In the genomic region with DNA sequence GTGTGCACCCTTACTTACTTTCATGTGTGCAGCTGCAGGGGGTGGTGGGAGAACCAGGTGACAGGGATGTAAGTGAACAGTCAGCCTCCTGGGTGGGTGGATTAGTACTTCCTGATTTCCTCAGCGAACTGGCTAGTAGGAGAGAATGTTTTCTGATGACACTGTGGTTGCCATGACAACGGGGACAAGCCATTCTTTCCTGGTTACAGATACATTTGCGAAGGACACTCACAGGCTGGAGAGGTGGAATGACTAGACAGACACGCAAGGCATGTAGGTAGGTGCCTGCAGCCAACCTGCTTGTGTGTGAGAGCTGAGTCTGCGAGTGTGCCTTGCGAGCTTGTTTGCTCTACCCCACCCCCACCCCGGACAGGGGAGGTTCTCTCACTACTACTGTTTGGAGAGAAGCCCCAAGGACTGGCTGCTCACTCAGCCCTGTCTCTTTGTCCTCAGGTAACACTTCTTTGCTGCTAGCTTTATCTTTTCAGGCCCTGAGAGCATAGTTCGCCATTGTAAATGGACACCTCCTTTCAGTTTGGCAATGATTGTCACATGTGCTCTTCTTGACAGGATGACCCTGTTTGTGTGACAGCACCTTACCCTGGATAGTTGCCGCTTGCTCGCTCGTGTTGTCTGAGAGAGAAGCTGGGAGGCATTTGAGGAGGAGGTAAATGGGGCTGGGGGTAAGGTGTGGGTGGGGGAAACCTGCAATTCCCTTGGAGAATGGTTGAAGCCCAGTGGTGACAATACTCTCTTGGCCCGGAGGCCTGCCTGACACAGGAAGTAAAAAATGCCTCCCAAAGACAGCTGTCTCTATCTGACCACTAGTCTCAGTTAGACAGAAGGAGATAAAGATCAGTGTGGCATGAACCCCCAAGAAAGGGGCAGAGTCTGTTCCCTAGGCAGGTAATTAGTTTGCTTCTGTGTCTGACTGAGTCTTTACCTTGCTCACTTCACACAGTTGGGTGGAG, we compare ENCODE assay signal across 22 mouse cellular contexts. TPM values are rescaled to one million over a fixed set of nuclear protein-coding genes. Genes with fewer than 3 reads are reported as not detected.
DNase-seq lines count a peak whose midpoint lies in the region; ATAC-seq and TF ChIP-seq lines count a peak whose summit lies in the region.
"Not testable (repeated sequence)": the region's sequence is repeated elsewhere in the genome, so short reads cannot be mapped to it uniquely, and the experiment has no call there.
"Had no signal": no experiment of that assay in that cellular context is flagged by ENCODE, and none has a peak within 500 bp of the region (broad histone marks: within the 10 kb centered on the region; RNA-seq: fewer than 3 reads in every experiment).

No protein-coding gene starts in this region.

- ATAC-seq in forebrain, embryonic 13.5 days: peak; percentile 77
- peak; percentile 32; the same call in 1 of the 2 replicates for ATAC-seq in heart, embryonic 16.5 days (replicated peaks; ENCODE audit: extremely low read depth, insufficient read depth, low FRiP score)
- ATAC-seq in hindbrain, postnatal 0 days: peak; percentile 93
- 0 out of 2 replicates have a peak, but pooled peaks have one; percentile 57 for ATAC-seq in kidney, embryonic 16.5 days (ENCODE audit: low FRiP score, low TSS enrichment)
- peak; percentile 85 for ATAC-seq in lung, postnatal 0 days
- peak; percentile 94 for ATAC-seq in midbrain, embryonic 15.5 days (replicated peaks)
- peak; percentile 25; the same call in 1 of the 2 replicates for ATAC-seq in stomach, embryonic 16.5 days (ENCODE audit: insufficient read depth, low FRiP score)

- no CpG with 5 or more reads among the region's 12 CpGs for WGBS in forebrain, embryonic 13.5 days
- WGBS in heart, embryonic 16.5 days: no CpG with 5 or more reads among the region's 12 CpGs
- WGBS in hindbrain, postnatal 0 days: no CpG with 5 or more reads among the region's 12 CpGs
- WGBS in kidney, embryonic 16.5 days: no CpG with 5 or more reads among the region's 12 CpGs
- WGBS in lung, postnatal 0 days: no CpG with 5 or more reads among the region's 12 CpGs
- no CpG with 5 or more reads among the region's 12 CpGs for whole genome bisulfite sequencing in midbrain, embryonic 15.5 days
- WGBS in stomach, embryonic 16.5 days: no CpG with 5 or more reads among the region's 12 CpGs

- TF ChIP-seq CTCF in hindbrain, postnatal 0 days (IDR thresholded peaks at IDR 0.05; ENCODE audit: low read depth); lung, postnatal 0 days (IDR thresholded peaks at IDR 0.05): not testable (repeated sequence)

- H3K4me3 ChIP-seq in forebrain, embryonic 13.5 days; heart, embryonic 16.5 days (ENCODE audit: low read length); hindbrain, postnatal 0 days (ENCODE audit: low read length); kidney, embryonic 16.5 days (ENCODE audit: low read length); lung, postnatal 0 days (ENCODE audit: low read depth, low read length); midbrain, embryonic 15.5 days; stomach, embryonic 16.5 days (replicated peaks; ENCODE audit: low read length): not testable (repeated sequence)

- not testable (repeated sequence) for TF ChIP-seq EP300 in lung, postnatal 0 days (IDR thresholded peaks at IDR 0.05)

- not testable (repeated sequence) for H3K36me3 ChIP-seq in forebrain, embryonic 13.5 days (ENCODE audit: poor library complexity, severe bottlenecking); heart, embryonic 16.5 days (ENCODE audit: control insufficient read depth, insufficient read depth); hindbrain, postnatal 0 days (ENCODE audit: insufficient read depth, low read length); kidney, embryonic 16.5 days (ENCODE audit: insufficient read depth, low read length); lung, postnatal 0 days (ENCODE audit: insufficient read depth, low read length); midbrain, embryonic 15.5 days (replicated peaks); stomach, embryonic 16.5 days (ENCODE audit: control insufficient read depth, insufficient read depth, low read length)

- H3K4me2 ChIP-seq in forebrain, embryonic 13.5 days; heart, embryonic 16.5 days (ENCODE audit: low read depth, low read length); hindbrain, postnatal 0 days (ENCODE audit: low read depth, low read length); kidney, embryonic 16.5 days (replicated peaks; ENCODE audit: low read depth, low read length); lung, postnatal 0 days (replicated peaks; ENCODE audit: low read depth, low read length); midbrain, embryonic 15.5 days; stomach, embryonic 16.5 days (ENCODE audit: low read depth, low read length): not testable (repeated sequence)

- DNase-seq in hindbrain, postnatal 0 days (ENCODE audit: low spot score); lung, postnatal 0 days (ENCODE audit: low spot score): not testable (repeated sequence)

- not testable (repeated sequence) for H3K4me1 ChIP-seq in forebrain, embryonic 13.5 days; heart, embryonic 16.5 days (ENCODE audit: control insufficient read depth, insufficient read depth, low read length); hindbrain, postnatal 0 days (ENCODE audit: insufficient read depth, low read length); kidney, embryonic 16.5 days (ENCODE audit: insufficient read depth, low read length); lung, postnatal 0 days (ENCODE audit: insufficient read depth, low read depth, low read length); midbrain, embryonic 15.5 days; stomach, embryonic 16.5 days (ENCODE audit: control insufficient read depth, insufficient read depth, low read length)

- H3K27me3 ChIP-seq in forebrain, embryonic 13.5 days; heart, embryonic 16.5 days (ENCODE audit: control insufficient read depth, insufficient read depth, low read length); hindbrain, postnatal 0 days (ENCODE audit: insufficient read depth, low read length); kidney, embryonic 16.5 days (ENCODE audit: insufficient read depth, low read length); lung, postnatal 0 days (replicated peaks; ENCODE audit: insufficient read depth, low read length); midbrain, embryonic 15.5 days (replicated peaks); stomach, embryonic 16.5 days (ENCODE audit: control insufficient read depth, insufficient read depth, low read length): not testable (repeated sequence)

- not testable (repeated sequence) for H3K9ac ChIP-seq in forebrain, embryonic 13.5 days; heart, embryonic 16.5 days (ENCODE audit: low read length); hindbrain, postnatal 0 days (replicated peaks; ENCODE audit: low read length); kidney, embryonic 16.5 days (replicated peaks; ENCODE audit: low read length); lung, postnatal 0 days (replicated peaks; ENCODE audit: low read depth); midbrain, embryonic 15.5 days; stomach, embryonic 16.5 days (ENCODE audit: low read length)

- not testable (repeated sequence) for H3K9me3 ChIP-seq in forebrain, embryonic 13.5 days (replicated peaks); heart, embryonic 16.5 days (replicated peaks; ENCODE audit: control insufficient read depth, low read length); hindbrain, postnatal 0 days (ENCODE audit: low read length); kidney, embryonic 16.5 days (ENCODE audit: low read length); lung, postnatal 0 days (ENCODE audit: low read length); midbrain, embryonic 15.5 days; stomach, embryonic 16.5 days (replicated peaks; ENCODE audit: control insufficient read depth, low read length)

- H3K27ac ChIP-seq in forebrain, embryonic 13.5 days; heart, embryonic 16.5 days (ENCODE audit: low read length); hindbrain, postnatal 0 days; kidney, embryonic 16.5 days (ENCODE audit: low read length); lung, postnatal 0 days (ENCODE audit: low read length); midbrain, embryonic 15.5 days; stomach, embryonic 16.5 days (ENCODE audit: low read length): not testable (repeated sequence)

RNA-seq across cellular contexts. Expression of gene Gm14685, which starts 6.3 kb away (rescaled TPM):
- polyA plus RNA-seq in forebrain, embryonic 13.5 days (2015; fragmentation: Nextera tagmentation; extraction: Ambion mirVana): 0.32 and 1.0 TPM in 2 replicates
- 0.05 and 0.11 TPM in 2 replicates for polyA plus RNA-seq in heart, embryonic 16.5 days (2015; fragmentation: Nextera tagmentation; extraction: Ambion mirVana)
- 0.75 and 2.1 TPM in 2 replicates for total RNA-seq in hindbrain, postnatal 0 days (2014; rRNA removed)
- polyA plus RNA-seq in hindbrain, postnatal 0 days (2015; fragmentation: Nextera tagmentation; extraction: Ambion mirVana): 1.0 and 1.2 TPM in 2 replicates
- polyA plus RNA-seq in kidney, embryonic 16.5 days (2015; fragmentation: Nextera tagmentation; extraction: Ambion mirVana): not detected in 2 replicates
- 0.15 and 0.42 TPM in 2 replicates for polyA plus RNA-seq in lung, postnatal 0 days (2015; fragmentation: Nextera tagmentation; extraction: Ambion mirVana)
- 2.0 and 2.4 TPM in 2 replicates for polyA plus RNA-seq in midbrain, embryonic 15.5 days (2015; fragmentation: Nextera tagmentation; extraction: Ambion mirVana)
- polyA plus RNA-seq in stomach, embryonic 16.5 days (2015; fragmentation: Nextera tagmentation; extraction: Ambion mirVana): 0.14 and 0.19 TPM in 2 replicates
- total RNA-seq: adrenal gland, adult 2 months; gastrocnemius, adult 18-20 months; heart, postnatal 10 days; megakaryocyte, adult 5-6 weeks had no signal
- polyA plus RNA-seq: adrenal gland, adult 2 months; C2C12; forebrain, embryonic 11.5 days; kidney, embryonic 15.5 days; limb, embryonic 11.5 days; liver, embryonic 11.5 days; spleen, adult 2 months; stomach, embryonic 14.5 days had no signal

RNA-seq across cellular contexts. Expression of gene Xlr5b, which starts 25.5 kb away (rescaled TPM):
- polyA plus RNA-seq in forebrain, embryonic 13.5 days (2015; fragmentation: Nextera tagmentation; extraction: Ambion mirVana): not detected in 2 replicates
- polyA plus RNA-seq in heart, embryonic 16.5 days (2015; fragmentation: Nextera tagmentation; extraction: Ambion mirVana): not detected in 2 replicates
- not detected in 2 replicates for total RNA-seq in hindbrain, postnatal 0 days (2014; rRNA removed)
- not detected in 2 replicates for polyA plus RNA-seq in hindbrain, postnatal 0 days (2015; fragmentation: Nextera tagmentation; extraction: Ambion mirVana)
- not detected in 2 replicates for polyA plus RNA-seq in kidney, embryonic 16.5 days (2015; fragmentation: Nextera tagmentation; extraction: Ambion mirVana)
- not detected in 2 replicates for polyA plus RNA-seq in lung, postnatal 0 days (2015; fragmentation: Nextera tagmentation; extraction: Ambion mirVana)
- polyA plus RNA-seq in midbrain, embryonic 15.5 days (2015; fragmentation: Nextera tagmentation; extraction: Ambion mirVana): not detected in 2 replicates
- polyA plus RNA-seq in stomach, embryonic 16.5 days (2015; fragmentation: Nextera tagmentation; extraction: Ambion mirVana): not detected in 2 replicates
- total RNA-seq: adrenal gland, adult 2 months; gastrocnemius, adult 18-20 months; gastrocnemius, postnatal 4 days; heart, postnatal 10 days; layer of hippocampus, postnatal 14 days; megakaryocyte, adult 5-6 weeks had no signal
- polyA plus RNA-seq: adrenal gland, adult 2 months; C2C12; forebrain, embryonic 11.5 days; heart, embryonic 10.5 days; kidney, embryonic 15.5 days; limb, embryonic 11.5 days; liver, embryonic 11.5 days; spleen, adult 2 months; stomach, embryonic 14.5 days; thymus, adult 2 months had no signal

RNA-seq across cellular contexts. Expression of gene DXBay18, which starts 26.1 kb away (rescaled TPM):
- 0.21 and 0.53 TPM in 2 replicates for polyA plus RNA-seq in forebrain, embryonic 13.5 days (2015; fragmentation: Nextera tagmentation; extraction: Ambion mirVana)
- polyA plus RNA-seq in heart, embryonic 16.5 days (2015; fragmentation: Nextera tagmentation; extraction: Ambion mirVana): not detected in 2 replicates
- total RNA-seq in hindbrain, postnatal 0 days (2014; rRNA removed): 0.05 and 2.1 TPM in 2 replicates
- 0.18 TPM in 1 of 2 replicates, not detected in the other for polyA plus RNA-seq in hindbrain, postnatal 0 days (2015; fragmentation: Nextera tagmentation; extraction: Ambion mirVana)
- not detected in 2 replicates for polyA plus RNA-seq in kidney, embryonic 16.5 days (2015; fragmentation: Nextera tagmentation; extraction: Ambion mirVana)
- polyA plus RNA-seq in lung, postnatal 0 days (2015; fragmentation: Nextera tagmentation; extraction: Ambion mirVana): 0.13 TPM in 1 of 2 replicates, not detected in the other
- polyA plus RNA-seq in midbrain, embryonic 15.5 days (2015; fragmentation: Nextera tagmentation; extraction: Ambion mirVana): 0.87 and 1.5 TPM in 2 replicates
- polyA plus RNA-seq in stomach, embryonic 16.5 days (2015; fragmentation: Nextera tagmentation; extraction: Ambion mirVana): not detected in 2 replicates
- total RNA-seq: gastrocnemius, adult 18-20 months; gastrocnemius, postnatal 4 days; heart, postnatal 10 days; megakaryocyte, adult 5-6 weeks had no signal
- polyA plus RNA-seq: adrenal gland, adult 2 months; C2C12; kidney, embryonic 15.5 days; limb, embryonic 11.5 days; liver, embryonic 11.5 days; spleen, adult 2 months; stomach, embryonic 14.5 days; thymus, adult 2 months had no signal

RNA-seq across cellular contexts. Expression of gene Xlr3a, which starts 26.2 kb away (rescaled TPM):
- 2.9 and 3.4 TPM in 2 replicates for polyA plus RNA-seq in forebrain, embryonic 13.5 days (2015; fragmentation: Nextera tagmentation; extraction: Ambion mirVana)
- polyA plus RNA-seq in heart, embryonic 16.5 days (2015; fragmentation: Nextera tagmentation; extraction: Ambion mirVana): 1.0 and 1.8 TPM in 2 replicates
- total RNA-seq in hindbrain, postnatal 0 days (2014; rRNA removed): 1.2 and 2.6 TPM in 2 replicates
- 2.1 and 4.0 TPM in 2 replicates for polyA plus RNA-seq in hindbrain, postnatal 0 days (2015; fragmentation: Nextera tagmentation; extraction: Ambion mirVana)
- polyA plus RNA-seq in kidney, embryonic 16.5 days (2015; fragmentation: Nextera tagmentation; extraction: Ambion mirVana): 2.3 and 3.6 TPM in 2 replicates
- 0.32 and 0.74 TPM in 2 replicates for polyA plus RNA-seq in lung, postnatal 0 days (2015; fragmentation: Nextera tagmentation; extraction: Ambion mirVana)
- 5.5 and 7.2 TPM in 2 replicates for polyA plus RNA-seq in midbrain, embryonic 15.5 days (2015; fragmentation: Nextera tagmentation; extraction: Ambion mirVana)
- 5.6 and 5.7 TPM in 2 replicates for polyA plus RNA-seq in stomach, embryonic 16.5 days (2015; fragmentation: Nextera tagmentation; extraction: Ambion mirVana)

RNA-seq across cellular contexts. Expression of gene Xlr4a, which starts 40.9 kb away (rescaled TPM):
- 0.23 and 0.49 TPM in 2 replicates for polyA plus RNA-seq in forebrain, embryonic 13.5 days (2015; fragmentation: Nextera tagmentation; extraction: Ambion mirVana)
- 2.6 and 4.3 TPM in 2 replicates for polyA plus RNA-seq in heart, embryonic 16.5 days (2015; fragmentation: Nextera tagmentation; extraction: Ambion mirVana)
- total RNA-seq in hindbrain, postnatal 0 days (2014; rRNA removed): not detected in 2 replicates
- polyA plus RNA-seq in hindbrain, postnatal 0 days (2015; fragmentation: Nextera tagmentation; extraction: Ambion mirVana): 0.35 TPM in 1 of 2 replicates, not detected in the other
- 0.54 and 0.98 TPM in 2 replicates for polyA plus RNA-seq in kidney, embryonic 16.5 days (2015; fragmentation: Nextera tagmentation; extraction: Ambion mirVana)
- 0.36 and 0.69 TPM in 2 replicates for polyA plus RNA-seq in lung, postnatal 0 days (2015; fragmentation: Nextera tagmentation; extraction: Ambion mirVana)
- polyA plus RNA-seq in midbrain, embryonic 15.5 days (2015; fragmentation: Nextera tagmentation; extraction: Ambion mirVana): 0.88 and 1.6 TPM in 2 replicates
- polyA plus RNA-seq in stomach, embryonic 16.5 days (2015; fragmentation: Nextera tagmentation; extraction: Ambion mirVana): 0.97 and 1.0 TPM in 2 replicates
- total RNA-seq: gastrocnemius, adult 18-20 months had no signal
- polyA plus RNA-seq: adrenal gland, adult 2 months; forebrain, embryonic 11.5 days had no signal

Comparison
In these comparisons a context has a peak if more than half of its experiments do, and no peak if none do; other contexts are left out.
1. ATAC-seq: peak in every context shown above with its lines; median percentile 94 in midbrain, embryonic 15.5 days; 93 in hindbrain, postnatal 0 days; 85 in lung, postnatal 0 days; 77 in forebrain, embryonic 13.5 days; 57 in kidney, embryonic 16.5 days; 32 in heart, embryonic 16.5 days; 25 in stomach, embryonic 16.5 days.